Mouse (Mus musculus): Measurements from ENCODE around the gene Agfg1. TPM values are rescaled to one million over a fixed set of nuclear protein-coding genes. Genes with fewer than 3 reads are reported as not detected.

Gene Agfg1
- total and polyA plus RNA-seq, 3 experiments, result 27.9 to 29.8 (median 28.2) TPM

- TF ChIP-seq EP300 (IDR thresholded peaks at IDR 0.05; ENCODE audit: insufficient read depth, low read depth, low read length) (no peak), CTCF (IDR thresholded peaks at IDR 0.05) (no peak), POLR2A (IDR thresholded peaks at IDR 0.05; ENCODE audit: insufficient read depth, low read depth, low read length) (no peak)
- Histone ChIP-seq H3K4me1 (ENCODE audit: control insufficient read depth, insufficient read depth, low read length) (peaks cover 2% of the 10 kb centered on the region; the same call in 1 of the 2 replicates), H3K9ac (ENCODE audit: low read depth, low read length) (no peak overlapping the region), H3K4me3 (no peak overlapping the region), H3K79me2 (replicated peaks; ENCODE audit: control insufficient read depth, insufficient read depth, low read length) (no peaks in the 10 kb centered on the region), H3K27me3 (ENCODE audit: control insufficient read depth, insufficient read depth, low read length) (no peaks in the 10 kb centered on the region), H3K27ac (no peak overlapping the region), H3K36me3 (ENCODE audit: control insufficient read depth, insufficient read depth, low read length) (no peaks in the 10 kb centered on the region)
- intact Hi-C loops (cut with DNase I), result no loop called here
- WGBS, result 90% methylated on average over 2 of the region's 2 CpGs
- DNase-seq, result no peak
Measured at GRCm38 (mm10) chr1:82833501-82833900, 5.8 kb upstream of the Agfg1 start.

DNA sequence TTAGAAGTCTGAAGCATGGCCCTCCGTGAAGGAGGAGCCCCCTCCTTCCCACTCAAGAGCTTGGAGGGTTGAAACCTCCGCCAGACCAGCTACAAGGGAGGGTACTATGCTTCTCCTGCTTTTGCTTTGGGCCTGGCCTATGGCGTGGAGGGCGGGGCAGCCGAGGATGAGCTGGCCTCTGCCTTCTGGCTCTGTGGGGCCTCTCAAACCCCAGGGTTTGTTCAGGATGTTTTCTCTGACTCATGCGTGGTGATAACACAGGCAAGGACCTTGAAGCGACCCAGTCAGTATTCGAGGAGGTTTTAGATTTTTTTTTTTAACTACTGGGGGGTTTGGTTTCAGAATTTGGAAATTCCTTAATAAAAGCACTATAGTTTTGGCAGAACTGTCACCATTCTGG lies 4.7 kb upstream of the Agfg1 start:
- peak in 1 of 2 experiments; percentile 41 for DNase-seq
- no peak overlapping the region for H3K4me3 ChIP-seq
- H3K27me3 ChIP-seq (ENCODE audit: control insufficient read depth, insufficient read depth, low read length), result no peaks in the 10 kb centered on the region
- peaks cover under 1% of the 10 kb centered on the region for H3K79me2 ChIP-seq (replicated peaks; ENCODE audit: control insufficient read depth, insufficient read depth, low read length)
- H3K27ac ChIP-seq, result no peak overlapping the region
- H3K36me3 ChIP-seq (ENCODE audit: control insufficient read depth, insufficient read depth, low read length), result no peaks in the 10 kb centered on the region
- 48% methylated on average over 8 of the region's 8 CpGs for WGBS
- TF ChIP-seq CTCF (IDR thresholded peaks at IDR 0.05), result no peak
- no peak for TF ChIP-seq EP300 (IDR thresholded peaks at IDR 0.05; ENCODE audit: insufficient read depth, low read depth, low read length)
- TF ChIP-seq POLR2A (IDR thresholded peaks at IDR 0.05; ENCODE audit: insufficient read depth, low read depth, low read length), result no peak
- H3K4me1 ChIP-seq (ENCODE audit: control insufficient read depth, insufficient read depth, low read length), result peaks cover 2% of the 10 kb centered on the region
- no peak overlapping the region for H3K9ac ChIP-seq (ENCODE audit: low read depth, low read length)
- intact Hi-C loops (cut with DNase I), result no loop called here

DNA sequence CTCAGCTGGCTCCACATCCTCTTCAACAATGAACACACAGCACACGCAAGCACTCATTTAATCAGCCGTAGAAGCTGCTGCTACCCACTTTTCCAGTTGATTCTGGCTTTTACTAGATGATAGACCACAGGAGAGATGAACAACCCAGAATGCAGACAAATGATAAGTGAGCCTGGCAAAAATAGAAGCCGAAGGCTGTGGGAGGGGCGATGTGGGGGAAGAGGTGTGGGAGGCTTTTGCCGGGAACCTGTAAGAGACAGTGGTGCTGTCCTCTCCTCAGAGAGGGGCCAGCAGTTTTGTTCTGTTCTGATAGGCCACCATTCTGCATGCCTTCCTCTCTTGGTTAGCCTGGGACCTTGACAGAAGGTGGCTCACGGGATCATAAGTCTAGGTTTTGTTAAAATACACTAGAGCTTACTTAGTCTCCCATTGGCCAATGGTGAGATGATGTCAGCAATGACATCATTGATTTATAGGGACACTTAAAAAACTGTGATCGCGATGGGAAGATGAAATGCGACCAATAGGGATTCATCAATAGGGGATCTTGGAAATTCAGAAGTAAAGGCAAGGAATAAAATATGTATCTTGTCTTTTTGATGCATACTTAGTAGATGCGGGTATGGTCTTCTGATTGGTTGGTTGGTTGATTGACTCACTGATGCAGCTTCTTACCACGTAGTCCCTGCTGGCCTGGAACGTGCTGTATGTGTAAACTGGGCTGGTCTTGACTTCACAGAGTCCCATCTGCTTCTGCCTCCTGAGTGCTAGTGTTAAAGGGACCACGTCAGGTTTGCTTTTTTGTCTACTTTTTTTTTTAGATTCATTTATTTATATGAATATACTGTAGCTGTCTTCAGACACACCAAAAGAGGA lies 2.7 kb upstream of the Agfg1 start:
- Histone ChIP-seq H3K9ac (ENCODE audit: low read depth, low read length) (no peak overlapping the region), H3K79me2 (replicated peaks; ENCODE audit: control insufficient read depth, insufficient read depth, low read length) (peaks cover 5% of the 10 kb centered on the region), H3K4me1 (ENCODE audit: control insufficient read depth, insufficient read depth, low read length) (peaks cover 2% of the 10 kb centered on the region), H3K27me3 (ENCODE audit: control insufficient read depth, insufficient read depth, low read length) (no peaks in the 10 kb centered on the region), H3K27ac (no peak overlapping the region), H3K4me3 (no peak overlapping the region), H3K36me3 (ENCODE audit: control insufficient read depth, insufficient read depth, low read length) (peaks cover 7% of the 10 kb centered on the region; the same call in 1 of the 2 replicates)
- no peak for DNase-seq
- intact Hi-C loops (cut with DNase I), result no loop called here
- TF ChIP-seq EP300 (IDR thresholded peaks at IDR 0.05; ENCODE audit: insufficient read depth, low read depth, low read length) (no peak), CTCF (IDR thresholded peaks at IDR 0.05) (no peak), POLR2A (IDR thresholded peaks at IDR 0.05; ENCODE audit: insufficient read depth, low read depth, low read length) (no peak)
- WGBS, result 72% methylated on average over 13 of the region's 13 CpGs

- TF ChIP-seq CTCF (IDR thresholded peaks at IDR 0.05) (no peak), EP300 (IDR thresholded peaks at IDR 0.05; ENCODE audit: insufficient read depth, low read depth, low read length) (no peak), POLR2A (IDR thresholded peaks at IDR 0.05; ENCODE audit: insufficient read depth, low read depth, low read length) (no peak)
Measured at GRCm38 (mm10) chr1:82837579-82837978, 1.7 kb upstream of the Agfg1 start.

DNA sequence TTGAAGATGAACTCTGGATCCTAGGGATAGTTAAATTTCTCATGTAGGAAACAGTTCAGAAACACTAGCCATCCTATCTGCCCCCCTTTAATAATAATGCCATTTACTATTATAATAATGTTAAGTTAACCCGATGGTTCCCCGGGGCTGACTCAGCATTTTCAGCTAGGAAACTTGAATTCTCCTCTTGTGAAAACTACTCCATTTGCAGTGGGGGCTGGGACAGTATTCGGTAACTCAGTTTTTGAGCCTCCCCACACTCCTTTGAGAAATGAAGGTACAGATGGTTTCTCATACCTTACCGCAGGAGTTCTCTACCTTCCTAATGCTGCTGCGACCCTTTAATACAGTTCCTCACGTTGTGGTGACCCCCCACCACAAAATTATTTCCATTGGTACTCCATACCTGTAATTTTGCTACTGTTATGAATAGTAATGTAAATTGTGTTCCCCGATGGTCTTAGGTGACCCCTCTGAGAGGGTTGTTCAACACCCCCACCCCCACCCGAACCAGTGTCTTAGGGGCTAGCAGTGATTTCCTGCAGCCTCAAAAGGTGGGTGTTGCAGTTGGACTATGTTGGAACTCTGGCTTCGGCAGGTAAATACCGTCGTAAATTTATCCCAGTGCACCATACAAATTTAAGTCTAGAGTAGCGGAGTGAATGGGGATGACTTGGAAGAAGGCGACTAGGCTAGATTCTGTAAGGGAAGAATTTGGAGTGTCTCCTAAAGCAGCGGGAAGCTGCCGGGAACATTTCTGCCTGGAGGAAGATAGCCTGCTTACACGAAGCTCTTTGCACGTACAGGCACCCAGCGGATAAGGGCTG lies 601 bp upstream of the Agfg1 start:
- intact Hi-C loops (cut with DNase I), result loop anchor here (1.0 to 2.0 kb wide), 2 partner anchors 52 to 149 kb away; no protein-coding TSS in a partner anchor
- H3K27me3 ChIP-seq (ENCODE audit: control insufficient read depth, insufficient read depth, low read length), result no peaks in the 10 kb centered on the region
- peaks cover 5% of the 10 kb centered on the region for H3K4me1 ChIP-seq (ENCODE audit: control insufficient read depth, insufficient read depth, low read length)
- DNase-seq, result no peak
- peak overlapping the region; percentile 96 for H3K4me3 ChIP-seq
- peaks cover 8% of the 10 kb centered on the region for H3K79me2 ChIP-seq (replicated peaks; ENCODE audit: control insufficient read depth, insufficient read depth, low read length)
- H3K27ac ChIP-seq, result no peak overlapping the region; the same call in 1 of the 2 replicates
- 39% methylated on average over 18 of the region's 18 CpGs for WGBS
- no peak for TF ChIP-seq EP300 (IDR thresholded peaks at IDR 0.05; ENCODE audit: insufficient read depth, low read depth, low read length)
- TF ChIP-seq CTCF (IDR thresholded peaks at IDR 0.05), result no peak
- TF ChIP-seq POLR2A (IDR thresholded peaks at IDR 0.05; ENCODE audit: insufficient read depth, low read depth, low read length), result no peak
- peaks cover 7% of the 10 kb centered on the region; the same call in 1 of the 2 replicates for H3K36me3 ChIP-seq (ENCODE audit: control insufficient read depth, insufficient read depth, low read length)
- no peak overlapping the region for H3K9ac ChIP-seq (ENCODE audit: low read depth, low read length)

More at GRCm38 (mm10) chr1:82837579-82837978, 1.7 kb upstream of the Agfg1 start:
- 69% methylated on average over 6 of the region's 6 CpGs for WGBS
- no peak overlapping the region for H3K27ac ChIP-seq
- DNase-seq, result no peak
- H3K4me3 ChIP-seq, result no peak overlapping the region
- peaks cover 3% of the 10 kb centered on the region for H3K4me1 ChIP-seq (ENCODE audit: control insufficient read depth, insufficient read depth, low read length)
- H3K79me2 ChIP-seq (replicated peaks; ENCODE audit: control insufficient read depth, insufficient read depth, low read length), result peaks cover 8% of the 10 kb centered on the region
- no peak overlapping the region for H3K9ac ChIP-seq (ENCODE audit: low read depth, low read length)
- no peaks in the 10 kb centered on the region for H3K27me3 ChIP-seq (ENCODE audit: control insufficient read depth, insufficient read depth, low read length)
- H3K36me3 ChIP-seq (ENCODE audit: control insufficient read depth, insufficient read depth, low read length), result peaks cover 7% of the 10 kb centered on the region; the same call in 1 of the 2 replicates
- intact Hi-C loops (cut with DNase I), result no loop called here

Measured in heart, adult 2 months (tissue).